Mouse (Mus musculus) cerebellum, postnatal 14 days (tissue): ENCODE results near the gene Krt17.
A peak's percentile ranks its signal among the peaks of the same experiment; 100 is the strongest.
"Not testable (repeated sequence)": the region's sequence is repeated elsewhere in the genome, so short reads cannot be mapped to it uniquely, and the experiment has no call there.

Experiments
- DNase-seq, 2 experiments: peaks; one replicate each; pipeline ENCODE4 v3.0.0; 2021; ENCODE audit warnings: mixed read lengths in 2 of 2

Gene Krt17

DNA sequence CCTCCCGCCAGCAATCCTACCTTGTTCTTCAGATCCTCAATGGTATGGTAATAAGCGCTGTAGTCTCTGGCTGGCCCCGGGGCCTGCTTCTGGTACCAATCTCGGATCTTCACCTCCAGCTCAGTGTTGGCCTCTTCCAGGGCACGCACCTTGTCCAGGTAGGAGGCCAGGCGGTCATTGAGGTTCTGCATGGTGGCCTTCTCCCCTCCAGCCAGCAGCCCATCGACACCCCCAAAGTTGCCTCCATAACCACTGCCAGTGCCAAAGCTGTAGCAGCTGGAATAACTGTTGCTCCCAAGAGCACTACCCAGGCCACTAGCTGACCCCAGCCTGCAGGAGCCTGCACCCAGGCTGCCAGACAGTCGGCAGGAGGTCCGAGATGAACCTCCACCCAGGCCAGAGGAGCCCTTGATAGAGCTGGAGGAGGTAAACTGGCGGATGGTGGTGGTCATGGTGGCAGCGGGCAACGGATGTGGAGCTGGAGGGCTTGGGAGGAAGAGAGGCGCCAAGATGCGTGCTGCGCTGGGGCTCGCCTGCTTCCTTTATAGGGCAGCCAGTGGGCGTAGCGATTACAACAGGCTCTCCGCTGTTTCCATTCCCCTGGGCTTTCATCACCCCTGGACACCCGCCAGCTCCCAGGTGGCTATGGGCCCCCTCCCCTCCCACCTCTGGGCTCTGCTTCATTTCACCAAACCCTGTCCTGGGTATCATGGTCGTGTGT lies at the start of gene Krt17:
Gene Krt17, minus strand, starts transcription at position 516 of the 721 bp plus-strand sequence.
- no peak for DNase-seq

DNA sequence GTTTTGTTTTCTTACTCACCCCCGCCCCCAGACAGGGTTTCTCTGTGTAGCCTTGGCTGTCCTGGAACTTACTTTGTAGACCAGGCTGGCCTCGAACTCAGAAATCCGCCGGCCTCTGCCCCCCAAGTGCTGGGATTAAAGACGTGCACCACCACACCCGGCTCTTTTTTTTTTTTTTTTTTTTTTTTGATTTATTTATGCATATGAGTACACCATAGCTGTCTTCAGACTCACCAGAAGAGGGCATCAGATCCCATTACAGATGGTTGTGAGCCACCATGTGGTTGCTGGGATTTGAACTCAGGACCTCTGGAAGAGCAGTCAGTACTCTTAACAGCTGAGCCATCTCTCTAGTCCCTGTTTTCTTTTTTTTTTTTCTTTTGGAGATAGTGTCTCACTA lies 47.8 kb upstream of the Krt17 start:
- DNase-seq = not testable (repeated sequence)

DNA sequence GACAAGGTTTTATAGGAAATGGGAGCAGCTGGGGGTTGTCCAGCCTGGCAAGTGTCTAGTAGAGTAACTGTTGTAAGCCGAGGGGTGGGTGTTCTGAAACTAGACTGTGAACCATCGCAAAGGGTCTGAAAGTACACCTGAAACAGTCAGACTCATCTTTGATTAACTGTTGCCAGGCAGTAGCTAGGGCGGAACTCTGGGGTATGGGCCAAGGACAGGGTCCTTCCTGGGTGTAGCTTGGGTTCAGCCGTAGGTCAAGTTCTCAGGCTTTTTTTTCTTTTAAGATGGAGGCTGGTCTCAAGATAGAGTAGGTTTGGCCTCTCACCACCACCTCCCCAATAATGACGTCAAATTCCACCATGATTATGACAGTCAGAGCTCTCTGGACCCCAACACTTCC lies 47.1 kb upstream of the Krt17 start:
- DNase-seq = no peak

DNA sequence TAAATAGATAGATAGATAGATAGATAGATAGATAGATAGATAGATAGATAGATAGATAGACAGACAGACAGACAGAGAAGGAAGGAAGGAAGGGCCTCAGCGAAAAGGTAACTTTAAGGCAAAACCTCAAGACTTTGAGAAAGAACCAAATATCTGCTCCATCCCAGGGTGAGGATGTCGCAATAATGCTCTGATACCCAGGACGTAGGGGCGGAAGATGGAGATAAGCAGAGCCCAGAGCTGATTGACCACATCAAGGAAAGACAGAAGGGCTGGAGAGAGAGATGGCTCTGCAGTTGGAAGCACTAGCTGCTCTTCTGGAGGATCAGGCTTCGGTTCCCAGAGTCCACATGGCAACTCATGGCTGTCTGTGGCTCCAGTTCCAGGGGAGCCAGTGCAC lies 40.5 kb upstream of the Krt17 start:
- DNase-seq = no peak

DNA sequence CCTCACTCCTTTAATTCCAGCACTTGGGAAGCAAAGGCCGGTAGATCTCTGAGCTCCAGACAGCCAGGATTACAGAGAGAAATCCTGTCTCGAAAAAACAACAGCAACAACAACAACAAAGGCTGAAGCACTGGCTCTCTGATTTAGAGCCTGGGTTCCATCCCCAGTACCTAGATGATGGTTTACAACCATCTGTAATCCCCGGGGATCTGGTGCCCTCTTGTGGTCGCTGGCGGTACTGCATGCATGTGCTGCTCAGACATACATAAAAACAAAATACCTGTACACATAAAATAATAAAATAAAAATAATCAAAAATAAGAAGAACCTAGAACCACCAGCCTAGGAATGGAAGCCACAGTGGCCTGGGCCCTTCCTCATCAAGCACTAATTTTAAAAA lies 39.5 kb upstream of the Krt17 start:
- DNase-seq = peak; percentile 83 to 88

DNA sequence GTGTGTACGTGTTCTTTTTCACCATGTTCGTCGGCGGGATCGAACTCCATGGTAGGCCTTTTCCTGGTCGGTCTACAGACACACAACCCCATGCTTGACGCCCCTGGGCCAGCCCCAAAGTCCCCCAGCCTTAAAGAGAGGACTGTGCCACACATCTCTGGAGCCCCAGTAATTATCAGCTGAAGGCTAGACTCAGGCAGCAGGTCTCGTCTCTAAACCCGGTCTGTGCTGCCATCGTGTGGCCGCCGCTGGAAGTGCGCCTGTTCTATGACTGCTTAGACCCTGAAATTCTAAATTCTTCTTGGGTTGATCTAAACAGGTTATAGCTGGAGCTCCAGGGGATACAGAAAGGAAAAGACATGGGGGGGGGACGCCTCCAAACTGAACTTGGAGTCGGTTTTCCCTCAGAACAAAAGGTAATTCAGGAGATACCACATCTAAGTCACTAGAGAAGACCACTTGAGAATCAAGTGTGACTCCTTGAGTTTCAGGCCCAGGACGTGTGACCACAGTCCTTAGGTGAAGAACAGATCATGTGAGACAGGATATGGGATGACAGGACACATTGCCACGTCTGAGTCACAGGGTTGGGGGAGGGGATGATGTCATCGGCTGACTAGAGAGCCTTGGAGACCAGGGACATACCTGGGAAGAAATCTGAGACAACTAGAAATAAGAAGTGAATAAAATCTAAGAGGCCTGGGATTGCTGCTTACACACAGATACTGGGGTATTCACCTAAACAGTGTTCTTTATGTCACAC lies 37.6 kb upstream of the Krt17 start:
- DNase-seq = peak; percentile 92 to 96

DNA sequence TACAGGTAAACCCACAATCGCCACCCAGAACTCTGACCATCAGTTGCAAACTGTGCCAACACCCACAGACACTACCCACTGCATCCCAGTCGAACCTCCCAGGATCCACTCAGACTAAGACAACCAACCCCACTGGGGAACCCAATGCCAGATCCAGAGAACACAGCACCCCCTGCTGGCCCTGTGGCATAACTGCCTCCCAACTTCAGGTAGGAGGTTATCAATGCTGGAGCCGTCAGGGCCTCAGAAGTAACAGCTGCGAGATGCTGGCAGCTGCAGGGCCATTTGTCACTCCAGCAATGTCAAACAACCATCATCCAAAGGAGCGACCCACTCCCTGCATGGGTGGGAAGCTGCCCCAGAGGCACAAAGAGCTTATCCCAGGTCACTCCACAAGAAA lies 37.0 kb upstream of the Krt17 start:
- peak; percentile 26 to 57 for DNase-seq

DNA sequence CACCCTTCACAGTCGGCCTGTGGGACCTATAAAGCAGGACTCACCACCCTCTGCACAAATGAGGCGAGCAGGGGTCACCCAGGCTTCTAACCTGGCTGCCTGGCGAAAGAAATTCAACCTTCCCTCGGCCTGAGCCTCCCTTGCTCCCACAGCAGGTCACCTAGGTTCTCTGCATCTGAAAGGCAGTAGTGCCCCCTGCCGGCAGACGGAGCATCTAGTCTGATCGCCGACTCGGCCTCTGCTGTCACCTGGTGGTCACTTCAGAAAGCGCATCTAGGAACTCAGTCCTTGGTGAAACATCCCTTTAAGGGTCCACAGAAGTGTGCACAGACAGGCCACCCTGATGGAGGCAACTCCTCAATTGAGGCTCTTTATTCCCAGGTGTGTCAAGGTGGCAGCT lies 34.5 kb upstream of the Krt17 start:
- DNase-seq = peak; percentile 89 to 96

DNA sequence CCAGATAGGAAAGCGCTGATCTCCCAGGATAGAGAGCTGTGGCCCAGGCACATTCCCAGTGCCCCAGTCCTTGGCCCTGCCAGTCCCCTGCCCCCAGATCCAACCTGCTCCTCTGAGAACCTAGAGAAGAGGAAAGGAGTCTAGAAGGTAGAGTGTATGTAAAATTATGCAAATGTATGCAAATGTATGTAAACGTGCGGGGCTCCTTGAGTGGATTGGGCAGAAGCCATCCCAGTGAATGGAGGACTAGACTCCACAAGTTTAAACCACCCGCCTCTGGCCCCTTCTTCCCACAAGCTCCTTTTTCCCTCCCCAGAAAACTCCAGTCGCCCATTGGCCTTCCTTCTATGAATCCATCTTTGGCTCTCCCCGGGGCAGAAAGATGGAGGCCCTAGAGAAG lies 32.1 kb upstream of the Krt17 start:
- DNase-seq = no peak

DNA sequence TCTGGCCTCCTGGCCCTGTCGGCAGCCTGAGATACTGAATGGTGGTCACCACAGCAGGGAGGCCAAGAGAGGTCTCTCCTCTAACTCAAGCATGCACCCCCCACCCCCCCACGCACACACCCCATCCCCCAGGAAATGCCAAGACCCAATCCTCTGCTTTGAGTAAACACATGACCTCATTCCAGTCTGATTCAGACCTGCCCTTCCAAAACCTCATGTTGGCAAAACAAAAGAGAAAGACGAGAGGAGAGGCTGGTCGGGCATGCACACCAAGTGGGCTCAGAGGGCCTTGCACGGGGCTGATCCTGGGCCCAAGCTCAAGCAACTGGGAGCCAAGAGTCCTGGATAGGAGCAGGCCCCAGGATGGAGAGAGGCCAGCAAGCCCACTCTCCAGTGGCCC lies 29.4 kb upstream of the Krt17 start:
- DNase-seq = no peak

DNA sequence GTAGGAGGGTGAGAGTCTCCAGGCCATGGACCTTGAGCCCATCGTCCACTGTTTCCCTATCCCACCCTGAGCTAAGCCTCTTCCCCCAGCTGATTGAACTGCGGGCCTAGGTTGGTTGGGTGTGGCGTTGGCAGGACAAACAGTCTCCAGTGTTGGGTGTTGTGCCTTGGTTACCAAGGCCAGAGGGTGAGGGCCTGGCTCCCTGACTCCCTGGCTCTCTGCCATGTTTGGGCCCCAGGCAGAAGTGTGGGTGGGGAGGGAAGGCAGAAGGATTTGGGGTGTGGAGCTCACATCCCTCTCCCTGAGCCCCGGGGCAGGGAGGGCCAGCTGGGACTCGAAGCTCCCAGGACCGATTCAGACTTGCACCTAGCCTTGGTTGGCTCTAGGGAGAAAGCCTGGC lies 28.1 kb upstream of the Krt17 start:
- DNase-seq = no peak

DNA sequence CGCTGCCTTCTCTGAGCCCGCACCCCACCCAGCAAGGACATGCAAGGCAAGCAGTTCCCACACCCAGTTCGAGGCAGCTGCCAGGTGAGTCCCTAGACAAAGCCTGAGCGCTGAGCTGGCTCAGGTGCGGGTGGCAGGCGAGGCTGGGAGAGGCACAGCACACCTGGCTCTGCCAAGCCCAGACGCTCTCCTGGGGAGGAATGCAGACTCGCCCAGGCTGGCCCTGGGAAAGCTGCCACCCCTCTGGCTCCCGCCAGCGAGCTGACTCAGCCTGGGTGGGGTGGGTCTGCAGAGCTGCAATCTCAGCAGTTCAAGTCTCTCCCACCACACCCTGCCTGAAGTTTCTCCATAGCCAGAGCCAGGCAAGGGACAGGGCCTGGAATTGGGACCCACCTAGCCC lies 26.2 kb upstream of the Krt17 start:
- peak in 1 of 2 experiments; percentile 18 for DNase-seq

DNA sequence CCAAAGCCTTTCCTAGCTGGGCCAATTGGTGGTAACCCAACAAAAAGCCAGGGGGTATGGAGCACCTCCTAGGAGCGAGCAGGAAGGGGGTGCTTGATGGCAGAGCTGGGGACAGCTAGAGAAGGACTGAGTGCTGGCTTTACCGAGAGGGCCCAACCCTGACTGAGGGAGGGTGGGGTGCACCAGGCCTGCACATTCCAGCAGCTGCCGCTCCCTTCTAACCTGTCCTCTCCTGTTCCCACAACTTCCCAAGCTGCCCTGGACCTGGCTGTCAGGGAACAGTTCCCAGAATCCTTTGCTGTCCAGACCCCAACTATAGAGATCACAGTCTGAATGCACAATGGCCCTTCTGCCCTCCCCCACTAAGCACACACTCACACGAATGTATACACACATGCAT lies 24.2 kb upstream of the Krt17 start:
- no peak for DNase-seq

DNA sequence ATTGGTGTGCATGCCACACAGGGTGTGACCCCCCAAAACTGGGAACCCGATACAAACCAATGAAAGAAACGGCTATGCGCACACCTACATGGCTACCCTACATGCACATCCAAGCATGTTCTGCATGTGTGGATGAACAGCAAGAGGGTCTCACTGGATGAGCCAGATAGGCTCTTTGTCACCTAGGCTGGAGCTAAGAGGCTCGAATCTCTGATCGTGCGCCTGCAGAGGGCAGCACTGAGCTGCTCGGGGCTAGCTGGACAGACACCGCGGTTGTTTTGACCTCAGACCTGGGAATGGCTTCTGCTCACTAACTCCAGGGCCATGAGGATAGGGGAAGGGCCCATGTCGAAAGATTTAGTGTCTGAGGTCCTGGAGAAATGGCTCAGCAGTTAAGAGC lies 21.7 kb upstream of the Krt17 start:
- peak; percentile 84 to 90 for DNase-seq

DNA sequence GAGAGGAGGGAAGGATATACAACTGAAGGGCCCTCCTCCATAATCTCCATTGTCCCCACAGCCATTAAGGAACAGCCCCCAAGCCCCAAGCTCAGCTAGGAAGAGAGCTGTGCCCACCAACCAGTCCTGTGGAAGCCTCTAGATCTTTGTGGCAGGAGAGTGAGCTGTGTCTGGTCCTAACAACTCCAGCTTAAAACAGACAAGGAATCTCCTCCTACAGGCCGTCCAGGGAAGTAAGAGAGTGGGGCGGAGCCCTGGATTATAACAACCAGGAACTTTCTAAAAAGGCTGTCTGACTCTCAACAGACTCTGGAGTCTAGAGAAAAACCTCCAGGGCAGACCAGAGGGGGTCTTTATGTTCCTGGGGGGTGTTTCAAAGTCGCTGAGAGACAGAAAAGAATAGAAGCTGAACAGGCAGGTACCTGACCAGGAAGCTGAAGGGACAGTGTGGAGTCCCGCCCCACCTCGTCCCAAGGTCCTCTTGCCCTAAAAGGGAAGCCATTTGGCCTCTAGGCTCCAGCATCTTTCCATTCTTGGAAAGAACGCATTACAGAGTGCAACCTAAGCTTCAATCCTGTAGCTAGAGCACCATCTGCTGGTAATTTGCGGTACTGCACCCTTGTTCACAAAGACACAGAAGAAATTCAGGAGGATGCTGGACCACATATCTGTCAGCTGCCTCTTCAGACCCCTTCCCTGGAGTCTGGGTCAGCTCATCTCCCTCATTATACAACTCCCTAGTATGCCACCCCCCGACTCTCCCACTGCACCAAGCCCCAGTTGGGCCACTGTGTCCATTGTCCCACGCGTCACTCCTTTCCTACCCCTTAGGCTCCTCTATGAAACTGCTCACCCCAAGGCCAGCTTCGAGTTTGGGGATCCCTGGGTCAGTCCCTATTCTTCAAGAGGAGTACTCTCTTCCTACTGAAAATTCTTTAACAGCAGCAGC lies 21.0 kb upstream of the Krt17 start:
- DNase-seq = peak; percentile 92 to 97

DNA sequence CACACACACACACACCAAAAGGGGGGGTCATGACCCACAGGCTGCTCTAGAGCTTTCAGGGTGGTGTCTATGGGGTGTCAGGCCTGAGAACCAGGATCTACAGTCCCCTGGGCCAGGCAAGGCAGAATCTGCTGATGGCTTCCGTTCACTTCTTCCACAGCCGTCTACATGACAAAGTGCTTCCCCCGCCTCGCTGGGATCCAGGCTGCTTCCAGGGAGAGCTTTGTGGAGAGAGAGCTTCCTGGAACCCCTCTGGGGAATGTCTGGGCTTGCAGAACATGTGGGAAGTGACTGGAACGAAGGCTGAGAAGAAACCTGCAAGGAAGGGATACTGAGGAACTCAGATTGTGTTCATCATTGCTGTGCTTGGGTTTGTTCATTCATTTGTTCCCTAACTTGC lies 17.9 kb upstream of the Krt17 start:
- no peak for DNase-seq

DNA sequence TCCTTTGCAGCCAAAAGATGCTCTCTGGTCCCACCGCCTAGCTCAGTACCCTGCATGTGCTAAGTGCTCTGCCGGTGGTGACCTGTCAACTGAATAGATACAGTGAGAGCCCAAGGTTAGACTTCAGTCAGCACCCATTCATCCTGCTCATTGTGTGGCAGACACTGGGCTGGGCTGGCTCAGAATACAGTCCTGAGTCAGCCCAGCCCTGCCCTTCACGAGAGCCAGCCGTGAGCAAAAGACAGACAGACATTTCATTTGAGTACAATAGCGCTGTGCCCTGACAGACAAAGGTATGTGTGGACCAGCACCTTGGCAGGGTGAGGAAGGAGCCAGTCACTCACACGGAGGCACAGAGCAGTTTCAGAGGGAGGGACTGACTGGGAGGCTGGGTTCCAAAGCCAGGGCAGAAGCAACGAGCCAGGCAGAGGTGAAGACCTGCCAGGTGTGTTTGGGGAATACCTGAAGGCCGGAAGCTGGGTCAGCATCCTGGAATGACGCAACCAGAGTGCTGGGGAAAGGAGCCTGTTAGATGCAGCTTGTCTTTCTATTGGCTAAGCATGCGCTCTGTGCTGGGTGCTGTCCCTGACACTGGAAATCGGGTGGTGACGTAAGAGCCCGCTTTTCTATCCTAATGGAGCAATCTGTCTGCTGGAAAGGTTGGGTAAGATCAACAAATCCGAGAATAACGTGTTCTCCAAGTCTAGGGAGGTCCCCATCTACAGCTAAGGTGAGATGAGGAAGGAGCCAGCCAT lies 17.1 kb upstream of the Krt17 start:
- DNase-seq = no peak

DNA sequence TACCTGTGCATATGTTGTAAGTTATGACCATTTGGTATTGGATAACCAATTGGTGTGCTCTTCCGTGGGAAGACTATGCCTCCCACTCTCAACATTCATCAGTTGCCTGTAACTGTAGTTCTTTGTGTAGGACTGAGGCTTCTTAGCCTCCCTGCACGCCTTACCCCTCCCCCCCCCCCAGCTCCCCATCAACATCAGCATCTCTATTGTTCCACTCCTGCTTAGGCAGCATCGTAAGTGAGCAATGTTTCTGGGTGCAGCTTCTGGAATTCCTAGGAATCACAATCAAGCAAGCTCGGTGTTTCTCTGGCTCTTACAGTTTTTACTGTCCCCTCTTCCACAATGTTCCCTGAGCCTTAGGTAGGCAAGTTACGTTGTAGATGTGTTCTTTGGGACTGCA lies 14.6 kb upstream of the Krt17 start:
- no peak for DNase-seq

DNA sequence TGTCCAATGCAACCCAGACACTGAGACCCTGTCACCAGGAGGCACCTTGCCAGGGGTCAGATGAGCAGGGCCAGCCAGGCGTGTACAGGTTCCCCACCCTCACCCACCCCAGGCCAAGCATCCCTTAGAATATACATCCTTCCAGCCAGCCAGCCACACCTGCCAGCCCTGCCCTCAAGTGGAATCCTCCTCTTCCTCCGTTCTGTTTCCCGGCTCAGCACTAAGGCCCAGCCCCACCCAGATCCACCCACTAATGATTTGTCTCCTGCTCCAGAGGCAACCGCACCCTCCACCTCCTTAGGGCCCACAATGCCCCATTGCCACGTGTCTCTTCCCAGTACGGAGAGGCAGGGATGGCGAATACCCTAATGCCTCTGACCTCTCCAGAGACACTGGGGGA lies 13.9 kb upstream of the Krt17 start:
- DNase-seq = no peak

DNA sequence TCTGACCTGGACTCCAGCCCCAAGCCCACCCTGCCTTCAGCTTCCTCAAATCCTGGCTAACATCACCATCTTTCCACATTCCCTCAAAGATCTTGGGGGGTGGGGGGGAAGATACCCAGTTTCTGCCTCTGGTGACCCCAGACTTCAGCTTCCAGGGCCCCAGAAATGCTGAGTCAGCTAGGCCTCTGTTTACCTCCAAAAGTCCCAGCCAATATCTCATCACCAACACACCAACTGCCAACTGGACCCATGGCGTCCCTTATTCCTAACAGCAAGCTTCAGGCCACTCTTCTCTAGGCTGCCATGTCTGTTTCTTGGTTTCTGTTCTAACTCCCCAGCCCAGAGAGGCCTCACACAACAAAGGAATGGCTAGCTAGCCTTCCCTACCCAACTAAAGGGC lies 11.0 kb upstream of the Krt17 start:
- DNase-seq = no peak

DNA sequence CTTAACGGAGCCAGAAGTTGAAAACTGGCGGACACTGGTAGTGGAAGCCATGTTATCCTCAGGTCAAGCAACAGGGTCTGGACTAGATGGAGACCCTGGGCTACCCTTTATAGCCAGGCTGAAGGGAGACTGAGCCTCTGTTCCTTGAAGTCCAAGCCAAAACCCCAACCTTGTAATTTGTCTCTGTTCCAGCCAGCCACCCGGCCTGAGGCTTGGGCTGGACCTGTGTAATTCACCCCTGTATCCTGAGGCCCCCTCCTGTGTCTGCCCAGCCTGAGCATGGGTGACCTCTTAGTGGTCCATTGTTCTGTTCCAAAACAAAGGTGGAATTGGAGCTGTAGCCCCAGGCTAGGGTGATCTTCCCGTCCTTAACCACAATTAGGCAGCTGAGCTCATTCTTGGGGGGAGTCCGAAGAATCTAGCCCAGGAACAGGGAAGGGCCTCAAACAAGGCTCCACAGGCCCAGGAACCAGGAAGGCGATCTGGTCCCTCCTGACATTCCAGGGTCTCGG lies 9.0 kb upstream of the Krt17 start, which contains the start of gene Krt42:
Gene Krt42, minus strand, starts transcription at position 51 of the 512 bp plus-strand sequence.
- DNase-seq = no peak
